Mouse (Mus musculus) CD4-positive, CD25-positive, alpha-beta regulatory T cell, adult 2 months (primary cell): ENCODE results near the gene Map2k6.

ENCODE experiments used
- DNase-seq: peaks from one replicate; pipeline ENCODE4 v3.0.0-alpha.2; 2012; ENCODE audit warnings: low read depth, low spot score

Map2k6 gene

DNA sequence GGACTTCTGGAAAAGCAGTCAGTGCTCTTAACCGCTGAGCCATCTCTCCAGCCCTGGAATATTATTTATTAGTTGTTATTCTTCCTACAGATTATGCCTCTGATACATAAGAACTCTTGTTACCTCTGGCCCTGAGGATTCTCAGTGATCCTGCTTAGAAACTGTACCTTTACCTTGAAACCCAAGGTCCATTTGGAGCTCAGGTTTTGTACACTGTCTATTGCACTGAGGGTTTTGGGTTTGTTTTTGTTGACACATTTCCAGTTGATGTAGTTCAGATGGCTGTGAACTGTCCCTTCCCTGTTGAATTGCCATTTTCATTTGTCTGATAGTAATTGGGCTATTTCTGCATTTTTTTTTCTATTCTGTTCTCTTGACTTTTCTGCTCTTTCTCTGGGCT, 85.5 kb downstream of the Map2k6 start:
- DNase-seq: no peak

DNA sequence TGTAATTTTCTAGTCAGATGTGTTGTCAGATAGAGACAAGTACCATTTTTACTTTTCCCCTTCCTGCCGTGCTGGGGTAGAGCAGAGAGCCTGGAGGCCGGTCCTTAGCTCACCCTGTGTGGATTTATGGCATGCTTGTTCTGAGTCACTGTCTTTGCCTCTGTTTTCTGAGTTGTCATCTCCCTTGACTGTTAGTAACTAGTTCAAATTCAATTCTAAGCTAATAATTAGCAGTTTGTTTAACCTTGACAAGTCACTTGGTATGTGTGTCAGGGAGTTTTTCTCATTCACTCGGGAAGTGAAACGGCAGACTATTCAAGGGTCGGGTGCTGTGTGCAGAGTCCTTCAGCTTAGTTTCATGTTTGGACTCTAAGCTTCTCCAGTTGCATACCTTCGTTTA, 86.2 kb downstream of the Map2k6 start:
- DNase-seq: no peak

DNA sequence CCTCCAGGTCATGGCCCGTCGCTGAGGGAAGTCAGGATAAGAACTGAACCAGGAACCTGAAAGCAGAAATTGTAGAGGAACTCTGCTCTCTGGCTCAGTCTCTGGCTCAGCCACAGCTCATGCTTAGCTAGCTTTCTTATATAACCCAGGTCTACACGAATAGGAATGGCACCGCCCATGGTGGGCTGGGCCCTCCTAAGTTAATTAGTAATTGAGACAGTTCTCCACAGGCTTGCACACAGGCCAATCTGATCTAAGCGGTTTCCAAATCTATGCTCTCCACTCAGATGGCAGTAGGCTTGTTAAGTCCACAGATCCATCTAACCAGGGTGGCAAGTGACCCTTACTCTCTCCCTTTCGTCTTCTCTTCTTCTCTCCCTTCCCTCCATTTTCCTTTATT, 88.9 kb downstream of the Map2k6 start:
- no peak for DNase-seq

DNA sequence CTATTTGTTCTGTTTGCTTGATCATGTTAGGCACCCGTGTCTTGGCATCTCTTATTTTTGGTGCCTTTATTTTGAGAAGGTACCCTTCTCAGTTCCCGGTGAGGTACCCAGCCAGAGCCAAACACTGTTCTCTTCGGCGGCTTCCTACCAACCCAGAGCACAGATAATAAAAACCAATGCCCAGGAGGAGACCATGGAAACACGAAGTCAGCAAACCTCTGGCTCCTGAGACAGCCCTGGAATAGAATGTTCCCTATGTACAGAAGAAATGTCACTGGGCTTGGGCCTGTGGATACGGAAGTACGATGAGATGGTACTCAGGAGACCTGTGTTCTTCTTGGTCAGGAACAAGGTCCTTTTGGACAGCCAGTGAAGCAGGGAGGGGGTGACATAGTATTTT, 89.4 kb downstream of the Map2k6 start:
- no peak for DNase-seq

DNA sequence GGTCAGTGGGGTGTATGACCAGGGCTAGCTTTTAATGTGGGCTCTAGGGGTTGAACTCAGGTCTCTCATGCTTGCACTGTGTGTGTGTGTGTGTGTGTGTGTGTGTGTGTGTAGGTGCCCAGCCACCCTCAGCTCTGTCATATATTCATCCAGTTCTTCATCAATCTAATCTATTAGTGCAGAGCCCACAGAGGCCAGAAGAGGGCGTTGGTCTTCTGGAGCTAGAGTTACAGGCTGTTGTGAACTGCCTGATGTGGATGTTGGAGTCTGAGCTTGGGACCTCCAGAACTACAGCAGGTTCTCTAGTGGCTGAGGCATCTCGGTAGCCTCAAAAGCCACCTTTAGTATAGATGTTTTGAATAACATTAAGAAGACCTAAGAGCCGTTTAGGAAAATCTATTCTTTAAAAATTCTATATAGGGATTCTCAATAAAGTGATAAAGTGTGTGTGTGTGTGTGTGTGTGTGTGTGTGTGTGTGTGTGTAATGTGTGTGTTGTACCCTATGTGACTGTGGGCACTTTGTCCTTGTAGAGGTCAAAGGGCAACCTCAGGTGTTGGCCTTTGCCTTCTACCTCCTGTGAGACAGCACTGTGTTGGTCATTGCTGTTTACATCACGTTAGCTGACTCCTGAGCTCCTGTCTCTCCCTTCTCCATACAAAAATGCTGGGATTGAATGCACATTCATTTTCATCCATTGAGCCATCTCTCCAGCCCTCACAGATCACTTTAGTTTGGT, 96.6 kb downstream of the Map2k6 start:
- peak; percentile 11 for DNase-seq

DNA sequence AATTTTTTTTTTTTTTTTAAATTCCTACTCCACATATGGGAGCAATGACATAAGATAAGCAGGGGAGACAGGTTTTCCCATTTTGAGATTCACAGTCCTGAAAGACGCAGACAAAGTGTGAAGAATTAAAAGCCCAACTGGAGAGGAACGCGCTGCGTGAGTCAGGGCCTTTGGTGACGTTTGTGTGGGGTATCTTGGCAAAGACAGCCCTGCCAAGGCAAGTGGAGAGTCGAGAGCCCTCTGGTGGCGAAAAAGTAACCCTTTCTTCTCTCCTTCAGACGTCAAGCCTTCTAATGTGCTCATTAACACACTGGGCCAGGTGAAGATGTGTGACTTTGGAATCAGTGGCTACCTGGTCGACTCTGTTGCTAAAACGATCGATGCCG, 97.1 kb downstream of the Map2k6 start:
- peak; percentile 64 for DNase-seq

DNA sequence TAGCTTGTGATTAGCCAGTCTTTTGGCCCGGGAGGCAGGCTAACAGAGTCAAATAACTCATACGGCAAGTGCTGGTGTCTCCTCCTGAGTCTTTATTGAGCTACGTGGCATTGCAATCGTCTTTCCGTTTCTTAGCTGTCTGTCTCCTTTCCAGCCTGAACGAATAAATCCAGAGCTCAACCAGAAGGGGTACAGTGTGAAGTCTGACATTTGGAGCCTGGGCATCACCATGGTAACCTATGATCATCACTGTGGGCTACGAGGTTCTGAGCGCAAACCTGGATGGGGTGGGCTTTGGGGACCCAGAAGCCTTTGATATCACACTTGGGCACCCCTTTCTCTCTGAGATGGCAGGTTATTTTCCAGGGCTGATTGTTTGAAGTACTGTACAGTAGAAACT, 98.8 kb downstream of the Map2k6 start:
- no peak for DNase-seq

DNA sequence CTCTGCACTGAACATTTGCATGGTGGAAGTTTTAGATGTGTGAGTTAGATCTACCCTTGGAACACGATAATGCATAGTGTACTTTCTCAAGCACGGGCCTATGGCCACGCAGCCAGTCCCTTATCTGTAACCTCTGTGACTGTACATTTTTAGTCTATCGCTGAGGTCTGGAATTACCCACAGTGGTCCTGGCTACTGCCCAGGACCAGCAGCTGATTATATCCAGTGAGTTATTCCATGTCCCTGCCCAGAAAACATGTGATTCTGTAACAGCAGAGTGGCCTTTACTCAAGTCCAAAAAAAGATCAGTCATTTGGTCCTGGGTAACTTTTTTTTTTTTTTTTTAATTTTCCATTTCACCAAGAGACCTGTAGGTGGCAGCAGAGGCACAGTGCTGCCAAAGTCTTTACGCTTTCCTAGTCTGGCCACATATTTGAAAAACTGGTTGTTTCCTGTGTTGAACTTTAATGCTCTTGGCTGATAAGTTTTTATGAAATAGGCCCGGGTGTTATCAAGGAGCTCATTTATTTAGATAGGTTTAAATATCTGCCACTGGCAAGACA, 99.8 kb downstream of the Map2k6 start:
- DNase-seq: peak; percentile 71

DNA sequence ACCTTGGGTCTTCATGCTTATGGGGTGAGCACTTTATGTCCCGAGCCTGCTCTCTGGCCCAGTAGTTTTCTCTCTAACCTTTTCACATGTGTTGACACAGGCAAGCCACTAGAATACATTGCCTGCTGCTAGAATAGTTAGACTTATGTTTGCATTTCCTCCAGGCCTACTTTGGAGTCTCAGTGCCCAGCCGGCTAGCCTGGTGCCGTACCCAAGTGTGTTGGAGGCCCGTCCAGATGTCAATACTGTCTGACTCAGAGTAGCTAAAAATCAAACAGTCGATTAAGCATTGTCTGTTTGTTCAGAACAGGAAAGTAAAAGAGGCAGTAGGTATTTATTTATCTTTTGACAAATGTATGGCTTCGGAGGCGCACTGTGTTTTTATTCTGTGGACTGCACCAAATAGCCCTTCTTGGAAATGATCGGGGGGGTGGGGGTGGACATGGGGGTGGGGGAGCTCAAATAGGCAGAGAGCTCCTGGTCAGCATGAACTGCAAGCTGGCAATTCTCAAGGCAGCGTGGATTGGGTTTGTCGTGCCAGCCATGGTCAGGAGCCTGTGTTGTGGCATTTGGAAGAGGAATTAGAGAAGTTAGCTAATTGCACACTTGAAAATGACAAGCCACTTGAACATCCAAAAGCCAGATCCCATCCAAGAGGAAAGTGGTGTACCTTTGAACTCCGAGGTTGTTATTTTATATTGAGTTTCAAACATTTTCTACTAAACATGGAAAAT, 104.2 kb downstream of the Map2k6 start:
- DNase-seq: no peak

DNA sequence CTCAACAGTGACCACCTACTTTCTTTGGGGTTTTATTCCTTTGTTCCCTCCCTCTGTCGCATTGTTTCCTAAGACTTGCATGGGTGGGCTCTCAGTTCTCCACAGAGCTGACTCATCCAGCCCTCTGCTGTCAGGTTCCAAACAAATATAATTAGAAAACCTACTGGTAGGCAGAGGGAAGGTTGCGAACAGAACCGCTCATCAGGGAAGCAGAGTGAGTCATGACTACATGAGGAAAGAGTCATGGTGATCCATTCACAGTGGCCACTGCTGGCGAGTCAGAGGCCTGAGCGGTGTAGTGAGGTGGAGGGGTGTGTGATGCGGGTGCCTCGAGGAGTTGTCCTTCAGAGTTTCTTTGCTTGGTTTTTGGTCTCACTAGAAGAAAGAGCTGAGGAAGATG, 112.5 kb downstream of the Map2k6 start:
- no peak for DNase-seq

DNA sequence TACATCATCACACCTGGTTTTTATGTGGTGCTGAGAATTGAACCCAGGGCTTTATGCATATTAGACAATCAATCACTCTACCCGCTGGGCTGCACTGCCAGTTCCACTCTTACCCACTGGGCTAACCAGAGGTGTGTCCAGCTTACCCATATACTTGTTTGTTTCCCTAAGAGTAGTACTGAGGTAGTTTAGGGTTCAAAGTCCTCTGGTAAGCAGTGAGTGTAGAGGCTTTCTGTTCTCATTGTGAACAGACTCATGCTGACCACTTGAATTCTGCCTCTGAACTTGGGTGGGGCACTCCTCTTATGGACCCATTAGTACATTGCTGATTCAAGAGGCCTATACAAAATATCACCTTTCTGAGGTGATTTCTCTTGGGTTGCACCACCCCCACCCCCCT, 119.7 kb downstream of the Map2k6 start:
- DNase-seq: no peak

DNA sequence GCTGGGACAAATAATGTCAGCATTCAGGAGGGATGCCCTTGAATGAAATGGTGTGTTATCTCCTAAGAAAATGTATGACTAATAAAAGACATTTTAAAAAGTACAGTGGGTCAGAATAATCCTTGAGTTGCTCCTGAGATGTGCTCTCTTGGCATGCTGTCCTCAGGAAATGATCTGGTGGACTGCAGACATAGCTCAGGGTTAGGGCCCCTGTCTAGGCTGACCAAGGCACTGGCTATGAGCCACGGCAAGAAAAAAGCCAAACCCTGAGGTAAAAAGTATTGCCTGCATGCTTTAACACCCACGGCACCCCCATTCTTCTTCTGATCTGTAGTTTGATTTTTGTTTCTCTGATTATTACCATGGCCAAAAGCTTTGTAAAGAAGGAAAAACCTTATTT, 124.0 kb downstream of the Map2k6 start:
- DNase-seq: no peak

DNA sequence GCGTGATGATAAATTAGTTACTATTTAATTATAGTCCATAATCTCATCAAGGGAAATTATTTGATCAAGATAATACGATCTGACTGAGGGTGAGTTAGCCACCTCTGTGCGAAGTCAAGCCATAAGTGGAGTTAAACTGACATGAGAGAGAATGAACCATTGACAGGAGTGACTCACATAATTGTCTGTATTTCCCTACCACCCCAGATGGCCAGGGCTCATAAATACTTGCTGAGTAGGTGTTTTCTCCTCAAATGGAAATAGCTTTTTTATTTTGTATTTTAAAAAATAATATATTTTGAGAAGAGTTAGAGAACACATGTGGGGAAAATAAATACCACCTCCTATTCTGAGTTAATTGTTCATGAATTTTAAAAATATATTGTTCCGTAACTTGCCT, 127.2 kb downstream of the Map2k6 start:
- no peak for DNase-seq

DNA sequence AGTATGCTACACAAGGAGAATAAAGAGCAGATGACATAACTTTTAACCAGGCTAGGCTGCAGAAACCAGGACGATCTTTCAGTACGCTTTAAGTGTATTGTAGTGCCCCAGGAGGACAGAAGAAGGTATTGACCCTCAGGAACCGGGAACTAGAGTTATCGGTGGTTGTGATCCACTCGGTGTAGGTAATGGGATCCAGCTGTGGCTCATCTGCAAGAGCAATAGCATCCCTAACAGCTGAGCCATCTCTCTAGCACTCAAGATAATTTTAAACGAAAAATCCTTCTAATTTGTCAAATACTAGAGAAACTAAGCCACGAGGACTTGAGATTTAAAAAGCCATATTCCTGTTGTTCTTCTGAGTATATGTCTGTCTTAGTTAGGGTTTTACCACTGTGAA, 132.2 kb downstream of the Map2k6 start:
- no peak for DNase-seq

DNA sequence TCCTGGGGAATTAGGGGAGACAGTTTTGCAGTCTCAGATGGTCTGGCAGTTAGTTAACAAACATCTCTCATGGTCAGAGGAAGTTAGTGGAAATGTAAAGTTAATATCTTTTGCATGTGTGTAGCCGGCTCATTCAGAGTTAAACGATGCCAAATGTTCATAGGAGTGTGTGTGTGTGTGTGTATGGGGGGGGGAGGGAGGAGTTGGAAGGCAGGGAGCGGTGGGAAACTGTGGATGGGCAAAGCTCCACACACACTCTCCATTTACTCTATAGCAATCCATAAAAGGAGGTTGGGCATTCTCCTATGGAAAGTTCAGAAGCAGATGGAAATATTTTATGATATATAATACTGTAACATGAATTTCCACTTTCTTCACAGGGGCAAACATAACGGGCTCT, 135.9 kb downstream of the Map2k6 start:
- DNase-seq: no peak

DNA sequence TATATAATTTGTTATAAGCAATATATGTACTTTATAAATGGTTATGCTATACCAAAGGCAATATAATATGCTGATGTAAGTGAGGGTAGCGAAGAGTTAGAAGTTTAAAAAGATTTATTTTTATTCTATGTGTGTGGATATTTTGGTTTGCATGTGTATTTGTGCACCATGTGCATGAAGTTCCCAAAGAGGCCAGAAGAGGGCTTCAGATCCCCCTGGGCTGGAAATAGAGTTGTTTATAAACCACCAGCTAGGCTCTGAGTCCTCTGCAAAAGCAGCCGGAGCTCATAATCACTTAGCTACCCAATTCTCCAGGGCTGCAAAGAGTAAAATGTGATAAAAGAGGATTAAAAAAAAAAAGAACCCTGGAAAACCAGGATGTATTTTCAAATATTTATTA, 137.6 kb downstream of the Map2k6 start:
- peak; percentile 11 for DNase-seq

DNA sequence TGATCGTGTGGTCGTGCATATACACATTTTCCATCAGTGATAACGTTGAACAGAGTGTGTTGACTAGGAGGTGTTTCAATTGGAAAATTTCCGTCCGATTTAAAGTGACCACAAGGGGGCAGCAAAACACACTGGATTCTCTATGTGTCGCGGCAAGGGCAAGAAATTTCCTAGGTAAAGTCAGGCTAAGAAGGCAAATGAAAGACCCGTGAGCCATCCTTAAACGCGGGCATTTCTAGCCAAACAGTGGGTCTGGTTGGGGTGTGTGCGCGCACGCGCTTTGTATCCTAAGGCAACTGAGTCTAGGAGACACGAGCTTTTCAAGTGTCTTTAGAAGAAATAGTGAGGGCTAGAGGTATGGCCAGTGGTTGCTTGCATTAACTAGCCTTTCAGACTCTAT, 138.7 kb downstream of the Map2k6 start:
- peak; percentile 74 for DNase-seq

DNA sequence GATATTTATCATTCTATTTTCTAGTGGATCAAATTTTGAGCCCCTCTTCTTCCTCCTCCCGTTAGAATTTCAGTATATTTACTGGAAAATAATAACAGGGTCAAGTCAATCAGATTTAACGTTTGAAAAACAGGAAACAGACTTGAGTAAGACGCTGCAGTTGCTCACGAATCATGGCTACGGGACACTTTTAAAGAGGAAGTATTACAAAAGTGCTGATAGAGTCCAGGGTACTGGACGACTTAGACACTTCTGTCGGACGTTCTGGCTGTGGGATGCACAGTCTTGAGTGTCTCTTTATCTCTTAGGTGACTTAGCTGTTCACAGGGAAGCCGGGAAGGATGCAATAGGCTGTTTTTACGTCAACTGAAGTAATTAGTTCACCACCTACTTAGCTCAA, 139.3 kb downstream of the Map2k6 start:
- peak; percentile 1 for DNase-seq

DNA sequence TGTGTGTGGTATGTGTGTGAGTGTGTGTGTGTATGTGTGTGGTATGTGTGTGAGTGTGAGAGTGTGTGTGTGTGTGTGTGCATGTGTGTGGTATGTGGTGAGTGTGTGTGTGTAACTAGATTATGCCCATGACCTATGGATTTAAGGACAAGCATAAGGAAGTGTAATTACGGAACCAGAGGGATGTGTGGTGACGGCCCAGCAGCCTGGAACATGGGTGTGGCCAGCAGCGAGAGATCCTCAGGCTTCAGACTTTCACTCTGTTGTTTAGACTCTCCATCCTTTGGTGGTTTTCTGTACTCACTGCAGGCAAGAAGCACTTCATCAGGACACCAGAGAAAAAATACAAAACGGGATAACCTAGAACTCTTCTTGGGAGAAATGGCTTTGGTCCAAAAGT, 143.0 kb downstream of the Map2k6 start:
- DNase-seq: no peak

DNA sequence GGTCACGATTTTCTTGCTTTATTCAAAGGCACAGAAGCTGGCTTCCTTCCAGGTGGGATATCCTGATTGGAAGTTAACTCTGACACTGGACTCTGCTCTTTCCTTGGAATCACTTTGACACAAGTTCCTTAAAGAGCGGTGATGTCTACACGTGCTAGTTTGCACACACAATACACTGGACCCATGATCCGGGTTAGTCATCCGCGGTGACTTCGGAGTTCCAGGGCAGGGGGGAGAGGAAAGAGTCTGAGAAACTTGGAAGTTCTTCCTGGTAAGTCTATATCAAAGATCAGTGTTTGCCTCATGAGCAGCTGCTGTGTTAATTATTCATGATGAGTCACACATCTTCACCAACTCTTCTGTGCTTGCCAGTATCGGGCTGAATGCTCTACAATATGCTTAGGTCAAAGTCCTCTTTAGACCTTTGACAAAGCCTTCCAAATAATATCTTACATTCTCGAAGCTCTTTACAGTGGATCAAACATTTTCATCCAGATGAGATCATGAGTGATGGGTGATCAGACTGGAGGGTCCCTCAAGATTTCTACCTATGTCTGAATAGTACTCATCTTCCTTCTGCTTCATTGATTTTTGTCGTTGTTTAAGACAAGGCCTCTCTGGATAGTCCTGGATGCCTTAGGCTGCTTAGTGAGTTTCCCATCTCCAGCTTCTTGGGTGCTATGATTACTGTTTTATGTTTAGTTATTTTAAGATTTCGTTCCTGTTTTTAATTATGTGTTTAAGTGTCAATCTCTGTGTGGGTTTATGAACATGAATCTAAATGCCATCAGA, 145.7 kb downstream of the Map2k6 start:
- DNase-seq: no peak

DNA sequence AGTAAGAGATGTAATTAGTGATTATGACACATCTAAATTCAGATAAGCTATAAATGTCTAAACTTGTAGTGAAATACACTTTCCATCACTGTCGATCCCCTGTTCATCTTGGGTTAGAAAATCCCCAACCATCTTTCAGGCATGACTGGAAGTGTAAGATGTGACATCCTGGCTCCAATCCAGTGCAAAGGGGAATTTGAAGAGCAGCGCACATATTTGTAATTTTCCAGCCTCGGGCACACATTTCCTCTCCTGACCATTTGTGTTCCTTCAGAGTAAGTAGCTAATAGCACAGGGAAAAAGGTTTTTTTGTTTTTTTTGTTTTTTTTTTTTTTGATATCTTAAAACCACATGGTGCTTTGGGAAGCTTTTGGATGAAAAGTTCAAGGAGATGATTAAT, 146.5 kb downstream of the Map2k6 start:
- no peak for DNase-seq

DNA sequence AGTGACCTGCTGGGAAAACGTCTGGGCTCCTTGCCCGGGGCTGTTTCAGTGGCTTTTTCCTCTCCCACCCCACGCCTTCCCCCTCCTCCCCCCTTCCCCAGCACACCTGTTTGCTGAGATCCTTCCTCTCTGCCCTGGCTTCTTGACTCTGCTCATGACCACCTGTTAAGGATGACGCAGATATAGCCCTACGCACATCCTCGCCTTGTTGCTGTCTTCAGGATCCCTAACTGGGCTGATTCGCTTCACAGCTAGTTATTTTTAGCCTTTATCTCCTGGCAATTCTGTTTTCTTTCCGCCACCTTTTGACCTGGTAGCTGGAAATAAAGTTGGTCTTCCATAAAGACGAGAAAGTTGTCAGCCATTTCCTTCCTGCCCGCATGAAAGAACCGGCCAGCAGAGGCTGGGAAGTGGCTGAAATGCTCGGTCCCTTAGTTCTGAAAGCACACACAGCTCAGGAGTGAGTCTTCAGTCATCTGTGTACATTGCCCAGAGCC, 152.6 kb downstream of the Map2k6 start:
- DNase-seq: no peak
